Mouse (Mus musculus): ENCODE measurements at regions not wholly inside any gene's neighbourhood (a gene's known extent, or its start where the extent isn't known, plus 50 kb on each side); places are given as distances from the start of the nearest gene placed in this dataset.
A peak's percentile ranks its signal among the peaks of the same experiment; 100 is the strongest.

DNA sequence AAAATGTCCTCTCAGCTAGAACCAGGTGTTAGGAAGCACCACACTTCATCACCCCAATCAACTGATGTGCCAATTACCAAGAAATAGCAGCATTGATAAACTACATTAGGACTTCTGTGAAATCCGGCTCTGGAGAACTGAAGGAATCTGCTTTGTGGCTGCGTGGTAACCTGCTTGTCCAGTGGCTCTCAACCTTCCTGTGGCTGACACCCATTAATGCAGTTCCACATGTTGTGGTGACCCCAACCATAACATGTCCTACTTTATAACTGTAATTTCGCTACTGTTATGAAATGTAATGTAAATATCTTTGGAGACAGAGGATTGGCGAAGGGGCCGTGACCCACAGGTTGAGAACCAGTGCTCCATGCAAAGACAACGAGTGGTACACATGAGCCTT, 136.7 kb downstream of the Gm11011 start:
- DNase-seq (ENCODE audit: low spot score in 2 of 2): no peak

DNA sequence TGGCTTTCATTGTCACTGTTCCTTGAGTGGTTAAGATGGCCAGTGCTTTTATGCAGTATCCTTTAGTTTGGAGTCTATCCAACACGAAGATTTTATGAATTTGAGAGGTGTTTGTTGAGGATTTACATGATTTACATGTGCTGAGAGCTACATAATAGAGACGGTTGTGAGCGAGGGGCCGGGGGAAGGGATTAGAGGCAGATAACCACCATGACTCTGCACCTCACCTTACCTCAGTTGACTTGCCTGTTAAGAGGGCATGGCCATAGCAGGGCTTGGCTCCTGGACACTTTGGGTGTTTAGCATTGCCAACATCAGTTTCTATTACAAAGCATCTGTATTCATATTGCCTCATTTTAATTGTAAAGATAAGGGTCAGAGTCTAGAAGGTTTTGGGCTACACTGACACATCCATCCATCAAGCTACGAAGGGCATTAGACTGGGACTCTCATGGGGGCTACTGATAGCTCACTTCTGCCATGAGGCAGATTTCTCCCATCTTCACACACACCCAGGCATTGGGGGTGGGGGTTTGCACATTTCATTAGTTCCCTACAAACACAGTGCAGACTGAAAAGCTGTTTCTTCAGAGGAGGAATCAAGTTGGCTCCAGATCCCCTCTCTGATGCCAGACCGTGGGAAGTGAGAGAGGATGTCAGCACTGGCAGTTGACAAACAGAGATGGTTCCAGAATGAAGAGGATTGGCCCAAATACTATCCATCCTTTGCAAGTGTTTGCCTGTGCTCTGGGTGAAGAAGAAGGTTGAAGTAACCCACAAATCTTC, 139.9 kb downstream of the Gm11011 start:
- peak; percentile 16 to 18 for DNase-seq (ENCODE audit: low spot score in 2 of 2)

DNA sequence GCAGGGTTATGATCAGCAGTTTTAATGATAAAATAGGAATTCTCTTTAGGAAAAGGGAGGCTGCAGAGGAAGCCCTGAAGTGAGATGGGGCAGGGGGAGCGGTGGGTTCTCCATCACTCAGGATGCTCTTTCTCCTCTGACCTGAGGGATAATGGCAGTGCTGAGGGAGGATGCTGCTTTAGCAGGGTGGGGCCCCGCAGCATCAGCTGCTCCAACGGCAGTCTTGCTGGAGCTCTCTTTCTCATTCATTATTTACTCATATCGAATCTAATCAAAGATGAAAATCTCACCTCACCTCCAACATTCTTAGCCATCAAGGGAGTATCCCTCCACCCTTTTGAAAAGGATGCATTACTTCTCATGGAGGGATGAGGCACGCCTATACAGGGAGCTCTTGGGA, 141.7 kb downstream of the Gm11011 start:
- no peak for DNase-seq (ENCODE audit: low spot score in 2 of 2)

DNA sequence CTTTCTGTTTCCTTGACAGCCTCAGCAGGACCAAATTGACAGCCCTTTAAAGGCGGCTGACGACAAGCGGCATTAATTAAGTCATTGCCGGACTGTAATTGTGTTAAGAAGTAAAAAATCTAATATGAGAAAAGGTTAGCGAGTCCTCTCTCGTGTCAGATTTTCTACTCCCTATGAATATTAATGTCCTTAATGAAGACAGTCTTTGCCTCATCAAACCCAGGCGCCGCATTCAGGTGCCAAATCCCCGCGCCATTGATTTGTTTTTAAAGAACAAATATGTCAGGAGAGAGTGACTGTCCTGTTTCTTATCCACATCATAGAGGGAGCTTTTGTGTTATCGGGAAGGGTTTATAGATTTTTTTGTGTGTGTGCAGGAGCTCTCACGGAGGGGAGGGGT, 142.2 kb downstream of the Gm11011 start:
- no peak for DNase-seq (ENCODE audit: low spot score in 2 of 2)

DNA sequence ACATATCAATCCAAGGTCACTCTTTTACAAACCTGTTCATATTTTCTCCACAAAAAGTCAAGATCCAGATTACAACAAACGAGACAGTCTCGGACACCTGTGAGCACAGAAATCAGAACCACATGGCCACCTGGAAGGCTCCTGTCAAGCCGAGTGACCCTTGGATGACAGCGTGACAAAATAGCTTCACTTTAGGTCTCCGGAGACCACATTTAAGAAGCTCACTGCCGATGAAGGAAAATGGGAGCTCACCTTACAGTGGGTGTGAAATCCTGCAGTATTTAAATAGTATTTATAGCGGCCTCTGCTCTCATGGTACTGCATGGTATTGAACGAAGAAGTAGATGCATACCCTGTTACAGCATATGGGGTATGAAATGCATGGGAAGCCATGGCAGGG, 144.3 kb downstream of the Gm11011 start:
- no peak for DNase-seq (ENCODE audit: low spot score in 2 of 2)

DNA sequence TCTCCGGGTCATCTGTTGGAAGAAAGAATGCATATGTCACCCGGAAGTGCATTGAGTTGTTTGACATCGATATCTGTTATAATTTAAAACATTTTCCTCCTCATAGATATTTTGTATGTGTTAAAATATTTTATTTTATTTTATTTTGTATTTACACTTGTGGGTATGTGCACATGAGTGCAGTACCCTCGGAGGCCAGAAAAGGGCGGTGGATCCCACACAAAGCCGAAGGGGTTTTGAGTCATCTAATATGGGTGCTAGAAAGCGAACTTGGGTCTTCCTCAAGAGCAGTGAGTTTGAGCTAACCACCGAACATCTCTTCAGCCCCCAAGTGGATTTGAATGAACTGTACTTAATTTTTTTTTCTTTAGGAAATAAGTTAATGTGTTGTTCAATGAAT, 156.0 kb downstream of the Gm11011 start:
- DNase-seq (ENCODE audit: low spot score in 2 of 2): no peak

DNA sequence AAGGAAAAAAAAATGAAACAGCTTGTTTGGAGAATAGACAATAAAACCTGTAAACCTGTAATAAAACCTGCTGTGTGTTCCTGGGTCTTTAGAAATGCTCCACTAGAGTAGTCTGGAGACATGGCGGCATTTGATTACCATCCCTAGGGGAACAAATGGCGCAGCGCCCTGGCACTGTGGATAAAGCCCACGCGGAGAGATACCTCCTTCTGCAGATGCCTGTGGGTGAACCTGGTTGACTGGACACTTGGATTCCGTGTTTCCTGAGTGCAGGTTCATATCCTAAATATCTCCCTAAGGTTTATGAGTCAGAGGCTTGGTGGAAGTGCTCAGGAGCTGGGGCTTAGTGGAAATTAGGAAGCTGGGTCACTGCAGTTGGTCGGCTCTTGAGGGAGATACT, 158.1 kb downstream of the Gm11011 start:
- no peak for DNase-seq (ENCODE audit: low spot score in 2 of 2)

DNA sequence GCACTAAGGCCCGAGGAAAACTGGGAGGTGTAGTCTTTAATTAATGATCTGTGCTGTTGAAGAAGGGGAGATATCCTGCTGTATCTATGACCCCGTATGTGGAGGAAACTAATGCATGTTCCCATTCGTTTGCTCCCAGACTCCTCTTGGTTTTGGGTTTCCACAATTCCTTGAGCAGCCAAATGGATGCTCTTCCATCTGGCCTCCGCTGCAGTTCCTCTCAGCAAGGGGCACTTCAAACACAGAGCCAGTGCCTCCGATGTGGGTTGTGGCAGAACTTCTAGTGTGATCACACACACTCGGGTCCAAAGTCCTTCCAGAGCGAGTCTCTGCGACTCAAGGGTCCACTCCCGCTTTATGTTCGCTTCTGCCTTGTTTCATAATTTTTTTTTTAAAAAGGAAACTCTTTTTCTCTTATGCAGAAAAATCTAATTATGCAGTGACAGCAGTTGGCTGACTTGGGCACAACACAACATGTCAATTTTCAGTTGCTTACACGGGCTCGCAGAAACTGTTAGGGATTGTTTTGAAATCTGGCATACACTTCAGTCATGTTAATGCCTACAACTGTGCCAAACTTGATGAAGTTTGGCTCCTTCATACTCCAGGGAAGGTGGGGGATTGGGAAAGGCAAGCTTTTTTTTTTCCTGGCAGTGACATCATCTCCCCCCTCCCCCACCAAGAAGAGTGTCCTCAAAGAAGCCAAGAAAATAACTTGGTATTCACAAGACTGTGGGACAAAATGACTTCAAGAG, 163.2 kb downstream of the Gm11011 start:
- no peak for DNase-seq (ENCODE audit: low spot score in 2 of 2)

DNA sequence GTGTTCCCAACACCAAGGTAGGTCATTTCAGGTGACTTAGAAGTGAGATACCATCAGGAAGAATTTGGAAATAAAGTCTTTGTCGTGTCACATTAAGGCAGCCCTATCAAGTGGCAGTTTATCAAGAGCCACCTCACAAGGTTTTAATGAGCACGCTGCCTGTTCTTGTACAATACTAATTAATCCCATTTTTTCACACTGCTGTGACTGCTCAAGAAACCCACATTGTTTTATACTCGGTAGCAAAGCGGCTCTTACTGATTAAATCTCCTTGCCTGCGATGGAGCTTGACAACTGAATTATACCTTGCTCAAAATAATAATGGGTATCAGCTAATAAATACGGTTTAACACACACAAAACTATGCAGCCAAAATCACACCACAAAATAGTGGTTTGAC, 175.2 kb downstream of the Gm11011 start:
- DNase-seq (ENCODE audit: low spot score in 2 of 2): no peak

DNA sequence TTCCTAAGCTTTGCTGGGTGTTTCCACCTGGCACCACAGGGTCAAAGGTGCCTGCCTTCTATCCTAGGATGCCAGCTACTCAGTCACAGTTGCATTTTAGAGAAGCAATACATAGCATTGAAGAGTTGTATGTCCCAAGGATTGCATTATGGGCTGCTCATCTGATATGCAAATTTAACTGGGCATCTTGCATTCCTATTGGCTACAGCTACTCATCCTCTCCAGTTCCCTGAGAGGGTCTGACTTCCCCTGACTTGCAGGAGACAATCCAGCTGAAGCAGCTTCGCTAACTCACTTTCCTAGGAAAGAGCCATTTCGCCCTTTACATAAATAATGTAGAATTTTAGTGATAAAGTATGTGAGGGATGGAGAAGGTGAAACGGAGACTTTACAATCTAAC, 177.5 kb downstream of the Gm11011 start:
- DNase-seq (ENCODE audit: low spot score in 2 of 2): no peak

DNA sequence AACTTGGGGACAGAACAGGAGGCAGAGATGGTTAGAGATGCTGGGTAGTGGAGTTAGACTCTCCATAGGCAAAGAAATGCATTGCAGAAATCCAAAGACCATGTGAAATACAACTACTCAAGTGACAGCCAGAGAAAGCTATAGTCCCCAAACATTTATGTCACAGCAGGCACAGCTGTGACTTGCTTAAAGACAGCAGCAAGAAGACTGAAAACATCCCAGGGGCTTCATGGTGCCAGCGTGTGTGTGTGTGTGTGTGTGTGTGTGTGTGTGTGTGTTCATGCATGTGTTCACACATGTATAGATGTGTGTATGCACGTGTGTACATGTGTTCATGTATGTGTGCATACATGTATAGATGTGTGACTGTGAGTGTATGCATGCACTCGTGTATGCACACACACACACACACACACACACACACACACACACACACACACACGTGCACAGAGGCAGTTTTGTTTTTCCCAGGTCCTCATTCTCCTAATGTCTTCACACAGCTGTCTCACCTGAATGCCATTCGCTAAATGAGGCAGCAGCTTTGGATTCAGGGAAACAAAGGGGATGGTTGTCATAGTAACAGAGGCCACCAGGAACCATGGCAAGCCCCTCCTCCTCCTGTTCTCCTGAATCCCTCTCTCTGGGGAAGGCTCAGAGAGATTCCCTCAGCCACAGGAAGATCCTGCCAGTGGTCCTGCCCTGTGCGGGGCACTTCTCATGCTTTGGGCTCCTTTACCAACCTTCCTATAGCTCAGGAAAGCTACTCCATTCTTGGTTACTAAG, 182.4 kb downstream of the Gm11011 start:
- peak in 1 of 2 experiments; percentile 24 for DNase-seq (ENCODE audit: low spot score in 2 of 2)

DNA sequence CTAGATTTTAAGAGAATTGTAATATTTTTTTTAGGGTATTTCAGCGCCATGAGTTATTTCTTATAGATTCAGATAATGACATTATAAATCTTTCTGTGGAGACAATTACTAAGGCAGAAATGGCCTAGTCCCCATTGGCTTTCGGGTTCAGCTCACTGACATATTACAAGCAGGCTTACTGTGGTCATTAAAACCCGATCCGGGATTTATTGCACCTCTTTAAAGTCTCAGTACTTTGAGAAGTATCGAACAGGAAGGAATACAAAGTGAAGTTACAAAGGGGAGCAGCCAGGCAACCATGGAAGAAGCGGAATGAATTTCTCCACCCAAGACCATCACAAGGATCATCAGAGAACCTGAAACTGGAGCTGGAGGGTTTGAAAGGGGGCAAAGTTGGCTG, 189.8 kb downstream of the Gm11011 start:
- no peak for DNase-seq (ENCODE audit: low spot score in 2 of 2)

DNA sequence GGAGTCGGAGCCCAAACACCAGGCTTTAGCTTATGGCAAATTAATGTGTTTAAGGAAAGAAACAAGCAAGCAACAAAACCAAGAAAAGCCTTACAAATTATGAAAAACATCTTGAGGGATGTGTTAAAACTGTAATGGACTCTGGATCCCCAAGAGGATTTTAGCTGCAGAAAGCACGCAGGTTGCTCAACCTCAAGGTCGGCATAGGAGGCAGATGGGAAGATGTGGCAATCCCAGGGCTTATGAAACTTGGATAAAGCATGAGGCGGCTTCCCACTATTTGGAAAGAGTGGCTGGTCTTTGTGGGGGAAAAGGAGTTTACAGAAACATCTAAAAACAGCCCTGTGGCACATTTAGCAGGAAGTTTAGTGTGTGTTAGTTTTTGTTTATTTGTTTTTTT, 190.5 kb downstream of the Gm11011 start:
- no peak for DNase-seq (ENCODE audit: low spot score in 2 of 2)

DNA sequence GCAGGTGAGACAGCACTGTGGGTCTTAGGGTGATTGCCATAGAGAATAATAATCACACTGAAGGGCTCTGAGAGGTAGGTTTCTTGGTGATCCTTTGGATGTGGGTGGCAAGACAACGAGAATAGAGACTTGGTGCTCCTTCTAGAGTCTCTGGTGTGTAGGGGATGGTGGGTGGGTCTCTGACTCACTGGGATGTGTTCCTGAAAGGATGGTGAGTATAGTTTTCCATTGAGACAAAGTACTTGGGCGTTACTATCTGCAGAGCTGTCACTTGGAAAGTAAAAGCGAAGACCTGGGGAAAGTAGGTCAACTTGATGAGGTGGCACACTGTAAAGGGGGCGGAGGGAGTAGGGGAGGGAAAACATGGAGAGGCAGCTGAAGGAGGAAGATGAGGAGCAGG, 191.3 kb downstream of the Gm11011 start:
- DNase-seq (ENCODE audit: low spot score in 2 of 2): no peak

DNA sequence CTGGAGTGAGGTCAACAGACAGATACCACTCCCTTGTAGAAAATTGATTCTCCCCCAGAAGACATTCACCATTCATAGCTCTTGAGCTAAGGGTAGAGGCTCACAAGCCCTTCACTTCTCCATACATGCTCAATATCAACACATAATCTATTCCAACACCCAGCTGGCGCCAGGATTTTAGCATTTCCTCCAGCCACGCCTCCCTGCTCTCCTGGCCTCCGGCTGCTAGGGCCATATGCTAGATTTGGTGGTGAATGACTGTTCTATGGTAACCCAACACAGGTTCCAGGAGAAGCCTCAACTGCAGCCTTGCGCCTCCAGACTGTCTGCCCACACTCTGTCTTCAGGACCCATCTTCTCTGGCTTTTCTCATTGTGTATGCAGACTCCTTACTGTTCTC, 197.9 kb downstream of the Gm11011 start:
- no peak for DNase-seq (ENCODE audit: low spot score in 2 of 2)

DNA sequence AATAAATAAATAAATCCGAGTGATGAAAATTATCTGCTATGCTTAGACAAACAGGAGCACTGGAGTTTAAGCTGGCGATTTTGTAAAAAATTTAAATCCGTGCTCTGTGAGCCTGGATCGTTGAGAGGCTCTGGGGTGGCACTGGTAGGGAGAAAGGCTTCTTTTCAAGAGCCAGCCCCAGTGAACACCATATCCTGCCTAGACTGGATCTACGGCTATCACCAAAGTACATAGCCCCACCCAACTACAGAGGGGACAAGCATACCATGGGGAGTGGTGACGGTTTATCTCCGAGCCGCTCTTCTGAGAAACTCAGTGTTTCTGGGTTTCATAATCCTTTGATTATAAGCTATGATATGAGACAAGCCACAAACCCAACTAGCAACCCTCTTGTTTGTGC, 199.0 kb downstream of the Gm11011 start:
- DNase-seq (ENCODE audit: low spot score in 2 of 2): no peak

DNA sequence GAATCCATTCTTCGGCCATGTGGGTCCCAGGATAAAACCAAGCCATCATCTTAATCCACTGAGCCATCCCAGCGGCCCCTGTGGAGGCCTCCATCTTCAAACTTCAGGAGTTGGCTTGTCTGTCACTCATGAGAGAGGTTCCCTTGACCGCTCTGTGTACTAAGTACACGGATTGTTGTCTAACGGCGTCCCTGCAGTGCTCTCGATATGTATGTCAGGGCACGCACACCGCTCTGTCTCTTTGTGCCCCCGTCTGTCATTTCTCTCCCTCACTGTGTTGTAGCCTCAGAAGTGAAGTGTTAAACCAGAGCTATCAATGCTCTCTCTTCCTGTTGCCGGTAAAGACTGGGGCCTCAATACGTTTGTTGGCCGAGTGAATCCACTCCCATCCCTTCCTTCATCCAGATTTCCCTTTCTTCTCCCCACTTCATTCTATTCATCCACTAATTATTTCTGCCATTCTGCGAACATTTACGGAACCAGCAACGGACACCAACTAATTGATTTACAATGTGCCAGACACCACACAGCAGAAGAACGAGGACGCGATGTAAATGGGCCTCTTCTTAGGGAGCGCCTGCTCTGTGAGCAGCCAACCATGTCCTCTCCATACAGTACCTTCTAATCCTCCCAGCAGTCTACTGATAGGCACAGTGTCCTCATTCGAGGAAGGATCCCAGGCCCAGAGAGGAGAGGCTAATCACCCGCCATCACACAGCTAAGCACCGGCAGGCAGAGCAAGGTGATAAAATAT, 199.6 kb downstream of the Gm11011 start:
- no peak for DNase-seq (ENCODE audit: low spot score in 2 of 2)

DNA sequence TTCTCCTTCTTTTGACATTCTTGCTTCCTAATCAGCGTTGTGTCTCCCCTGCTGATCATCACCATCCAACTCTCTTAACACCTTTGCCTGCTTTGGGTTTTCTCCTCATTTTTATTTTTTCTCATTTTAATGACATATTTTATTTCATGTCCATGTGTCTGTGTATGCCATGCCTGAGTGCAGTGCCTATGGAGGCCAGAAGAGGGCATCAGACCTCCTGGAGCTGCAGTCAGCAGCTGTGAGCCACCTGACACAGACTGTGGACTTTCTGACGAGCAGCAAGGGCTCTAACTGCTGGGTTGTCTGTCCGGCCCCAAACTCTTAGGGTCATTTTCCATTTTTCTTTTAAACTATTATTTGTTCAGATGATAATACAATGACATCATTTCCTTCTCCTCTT, 203.8 kb downstream of the Gm11011 start:
- DNase-seq (ENCODE audit: low spot score in 2 of 2): no peak

DNA sequence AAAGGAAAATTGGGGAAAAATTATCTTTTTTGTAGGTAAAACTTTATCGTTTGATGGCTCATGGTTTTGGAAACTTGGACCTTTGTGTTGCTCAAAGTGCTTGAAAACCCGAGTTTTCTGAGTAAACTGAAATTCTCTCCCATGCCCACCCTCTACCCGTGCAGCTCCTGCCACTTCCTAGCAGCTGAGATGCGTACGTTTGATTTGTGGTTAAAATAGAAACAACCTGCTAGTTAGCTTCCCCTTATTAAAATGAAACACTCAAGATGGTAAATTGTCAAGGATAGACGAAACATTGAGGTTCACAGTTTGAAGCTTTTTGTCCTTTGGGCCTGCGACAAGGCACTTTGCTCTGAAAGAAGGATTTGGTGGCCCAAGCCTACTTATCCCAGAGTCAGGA, 214.5 kb downstream of the Gm11011 start:
- no peak for DNase-seq (ENCODE audit: low spot score in 2 of 2)

DNA sequence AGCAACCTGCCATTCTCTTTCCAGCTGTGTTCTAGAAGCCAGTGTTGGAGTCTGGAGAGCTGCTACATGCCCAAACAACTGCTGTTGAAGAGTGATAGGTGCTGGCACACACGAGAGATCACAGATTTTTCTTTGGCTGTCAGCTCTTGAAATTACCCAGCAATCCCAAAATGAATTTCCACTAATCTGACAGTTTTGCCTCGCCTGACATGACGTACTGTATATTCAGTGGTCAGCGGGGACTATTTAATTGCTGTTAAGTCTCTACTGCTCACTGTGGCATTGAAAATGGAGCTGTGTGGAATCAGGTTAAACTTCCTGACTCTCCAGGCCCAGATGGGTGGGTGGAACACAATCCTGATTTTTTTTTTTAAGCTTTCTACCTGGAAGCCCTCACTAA, 222.5 kb downstream of the Gm11011 start:
- no peak for DNase-seq (ENCODE audit: low spot score in 2 of 2)

DNA sequence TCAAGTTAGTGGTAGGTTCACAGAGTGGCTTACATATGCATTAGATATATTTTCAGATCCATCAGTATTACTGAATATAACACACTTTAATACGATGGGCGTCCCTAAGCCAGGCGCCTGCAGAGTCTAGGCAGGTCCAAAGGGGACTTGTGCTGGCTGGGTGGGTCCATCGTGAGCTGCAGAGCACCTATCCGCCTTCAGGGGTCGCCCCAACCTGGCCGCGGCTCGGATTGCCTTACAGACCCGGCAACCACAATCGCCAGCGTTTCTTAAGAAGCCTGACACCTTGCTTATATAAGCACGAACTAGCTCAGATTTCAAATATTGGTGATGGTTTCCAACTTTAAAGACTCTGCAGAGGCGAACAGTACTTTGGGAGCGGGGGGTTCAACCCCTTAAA, 227.3 kb downstream of the Gm11011 start:
- peak in 1 of 2 experiments; percentile 13 for DNase-seq (ENCODE audit: low spot score in 2 of 2)

DNA sequence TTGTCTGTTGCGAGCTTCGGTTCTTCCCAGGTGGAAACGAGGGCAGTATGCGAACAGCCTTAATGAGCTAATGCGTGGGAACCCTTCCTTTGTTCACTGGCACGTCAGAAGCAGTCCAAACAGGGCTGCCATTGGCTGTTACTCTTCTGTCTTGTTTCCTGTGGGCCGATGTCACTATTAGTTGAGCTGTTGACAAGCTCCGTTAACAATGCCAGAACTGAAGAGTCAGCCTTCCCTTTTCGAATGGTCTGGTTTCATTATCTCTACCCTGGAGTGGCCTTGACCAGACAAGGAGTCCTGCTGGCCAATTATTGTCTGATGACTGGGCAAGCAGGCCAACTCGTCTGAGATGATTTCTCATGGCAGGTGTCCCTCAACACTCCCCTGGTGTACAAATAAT, 230.1 kb downstream of the Gm11011 start:
- DNase-seq (ENCODE audit: low spot score in 2 of 2): no peak

All from frontal cortex, postnatal 14 days (tissue).